Mouse (Mus musculus): ENCODE measurements around the gene Sept4. TPM values are rescaled to one million over a fixed set of nuclear protein-coding genes. Genes with fewer than 3 reads are reported as not detected.

The Sept4 gene
- polyA plus RNA-seq, 1 experiment from 2014 or later = 77.8 TPM

DNA sequence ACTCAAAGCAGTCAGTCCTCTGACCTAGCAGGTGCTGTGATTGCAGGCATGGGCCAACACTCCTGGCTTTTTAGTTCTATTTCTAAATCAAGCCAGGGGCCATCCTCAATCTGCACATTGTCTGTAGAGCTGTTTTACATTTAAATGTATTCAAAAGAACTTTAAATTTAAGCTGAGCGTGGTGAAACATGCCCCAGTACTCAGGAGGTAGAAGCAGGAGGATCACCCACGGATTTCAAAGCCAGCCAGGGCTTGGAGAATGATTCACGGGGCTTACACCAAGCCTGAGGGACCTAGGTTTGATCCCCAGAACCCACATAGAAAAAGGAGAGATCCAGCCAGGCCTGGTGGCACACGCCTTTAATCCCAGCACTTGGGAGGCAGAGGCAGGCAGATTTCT, 15.4 kb upstream of the Sept4 start:
- no peak overlapping the region for H3K9ac ChIP-seq (replicated peaks; ENCODE audit: low read length)
- no peak overlapping the region for H3K4me2 ChIP-seq (replicated peaks; ENCODE audit: low read depth, low read length)
- 86% methylated on average over 4 of the region's 4 CpGs for WGBS
- no peaks in the 10 kb centered on the region for H3K36me3 ChIP-seq (ENCODE audit: insufficient read depth, low read length)
- H3K4me1 ChIP-seq (ENCODE audit: insufficient read depth, low read length) = peaks cover 6% of the 10 kb centered on the region; the same call in 1 of the 2 replicates
- H3K27me3 ChIP-seq (ENCODE audit: insufficient read depth, low read length) = no peaks in the 10 kb centered on the region
- H3K4me3 ChIP-seq (ENCODE audit: low read length) = no peak overlapping the region
- no peak for ATAC-seq (ENCODE audit: low FRiP score, low TSS enrichment)
- H3K9me3 ChIP-seq (ENCODE audit: low read length) = no peaks in the 10 kb centered on the region
- no peak overlapping the region for H3K27ac ChIP-seq (ENCODE audit: low read length)

DNA sequence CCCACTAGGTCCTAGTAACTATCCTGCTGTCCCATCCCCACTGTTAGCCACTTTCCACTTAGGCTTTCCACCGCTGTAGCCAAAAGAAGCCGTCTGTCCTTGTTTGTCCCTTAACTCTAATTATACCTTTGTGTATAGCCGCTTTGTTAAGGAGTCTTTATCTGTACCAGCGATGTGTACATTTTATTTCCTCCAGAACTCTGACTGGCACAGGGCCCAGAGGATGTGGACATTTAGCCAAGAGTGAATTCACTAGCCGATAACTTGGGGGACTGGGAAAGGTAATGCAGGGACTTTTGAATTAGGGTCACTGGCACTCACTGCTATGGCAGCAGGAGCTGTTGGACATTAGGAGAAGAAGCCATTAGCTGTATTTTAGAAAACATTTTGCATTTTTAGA, 14.3 kb upstream of the Sept4 start:
- H3K4me3 ChIP-seq (ENCODE audit: low read length) = no peak overlapping the region
- H3K27ac ChIP-seq (ENCODE audit: low read length) = no peak overlapping the region
- 58% methylated on average over 5 of the region's 5 CpGs for WGBS
- no peak for ATAC-seq (ENCODE audit: low FRiP score, low TSS enrichment)
- no peaks in the 10 kb centered on the region for H3K27me3 ChIP-seq (ENCODE audit: insufficient read depth, low read length)
- H3K4me1 ChIP-seq (ENCODE audit: insufficient read depth, low read length) = peaks cover 6% of the 10 kb centered on the region; the same call in 1 of the 2 replicates
- H3K9ac ChIP-seq (replicated peaks; ENCODE audit: low read length) = no peak overlapping the region
- H3K36me3 ChIP-seq (ENCODE audit: insufficient read depth, low read length) = no peaks in the 10 kb centered on the region
- no peak overlapping the region for H3K4me2 ChIP-seq (replicated peaks; ENCODE audit: low read depth, low read length)
- H3K9me3 ChIP-seq (ENCODE audit: low read length) = no peaks in the 10 kb centered on the region

DNA sequence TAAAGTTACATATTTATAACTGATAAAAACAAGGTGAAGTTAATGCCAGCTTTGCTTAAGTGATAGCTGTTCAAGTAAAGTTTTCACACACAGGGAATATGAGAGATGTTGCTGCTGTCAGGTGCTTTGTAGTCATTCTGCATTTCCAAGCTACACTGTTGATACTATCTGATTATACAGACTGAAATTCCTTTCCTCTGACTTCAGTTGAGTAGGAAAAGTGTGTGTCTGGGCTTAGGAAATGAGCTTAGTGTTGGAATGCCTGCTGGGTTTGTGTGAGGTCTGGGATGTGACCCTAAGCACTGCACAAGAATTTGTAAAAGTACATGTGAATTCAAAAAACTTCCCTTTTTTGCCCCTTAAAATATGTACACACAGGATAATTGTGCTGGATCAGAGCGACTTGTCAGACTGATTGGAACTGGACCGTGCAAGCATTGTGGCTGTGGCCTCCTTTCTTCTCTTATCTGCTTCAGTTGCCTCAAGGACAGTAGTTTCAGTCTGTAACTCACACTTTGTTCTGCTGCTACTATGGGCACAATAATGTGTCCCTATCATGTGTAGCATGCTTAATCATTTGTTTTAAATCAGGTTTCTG, 13.5 kb upstream of the Sept4 start:
- Histone ChIP-seq H3K27ac (ENCODE audit: low read length) (no peak overlapping the region), H3K4me1 (ENCODE audit: insufficient read depth, low read length) (peaks cover 6% of the 10 kb centered on the region; the same call in 1 of the 2 replicates), H3K4me2 (replicated peaks; ENCODE audit: low read depth, low read length) (no peak overlapping the region), H3K9ac (replicated peaks; ENCODE audit: low read length) (no peak overlapping the region), H3K4me3 (ENCODE audit: low read length) (no peak overlapping the region), H3K27me3 (ENCODE audit: insufficient read depth, low read length) (no peaks in the 10 kb centered on the region), H3K36me3 (ENCODE audit: insufficient read depth, low read length) (no peaks in the 10 kb centered on the region), H3K9me3 (ENCODE audit: low read length) (no peaks in the 10 kb centered on the region)
- 53% methylated on average over 2 of the region's 2 CpGs for WGBS
- no peak for ATAC-seq (ENCODE audit: low FRiP score, low TSS enrichment)

DNA sequence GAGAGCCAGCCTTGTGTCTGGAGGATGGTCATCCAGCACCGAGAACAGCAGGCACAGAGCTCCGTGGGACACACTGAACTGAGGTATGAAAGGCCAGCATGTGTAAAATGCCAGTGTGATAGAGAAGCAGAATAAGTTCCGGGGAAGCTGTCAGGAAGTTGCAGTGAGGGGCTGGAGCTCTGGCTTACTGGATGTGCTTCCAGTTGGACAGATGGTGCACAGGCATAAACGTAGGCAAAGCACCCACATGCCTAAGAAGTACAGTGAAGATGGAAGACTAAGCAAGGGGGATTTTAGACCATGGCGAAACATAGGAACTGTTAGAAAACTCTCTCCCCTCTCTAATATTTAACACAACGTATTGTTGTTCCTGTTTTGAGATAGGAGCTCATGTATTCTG, 7.5 kb upstream of the Sept4 start:
- 74% methylated on average over 6 of the region's 6 CpGs for WGBS
- no peak for ATAC-seq (ENCODE audit: low FRiP score, low TSS enrichment)
- Histone ChIP-seq H3K9me3 (ENCODE audit: low read length) (no peaks in the 10 kb centered on the region), H3K9ac (replicated peaks; ENCODE audit: low read length) (no peak overlapping the region), H3K4me2 (replicated peaks; ENCODE audit: low read depth, low read length) (no peak overlapping the region), H3K4me3 (ENCODE audit: low read length) (no peak overlapping the region), H3K4me1 (ENCODE audit: insufficient read depth, low read length) (no peaks in the 10 kb centered on the region), H3K36me3 (ENCODE audit: insufficient read depth, low read length) (no peaks in the 10 kb centered on the region), H3K27ac (ENCODE audit: low read length) (no peak overlapping the region), H3K27me3 (ENCODE audit: insufficient read depth, low read length) (no peaks in the 10 kb centered on the region)

DNA sequence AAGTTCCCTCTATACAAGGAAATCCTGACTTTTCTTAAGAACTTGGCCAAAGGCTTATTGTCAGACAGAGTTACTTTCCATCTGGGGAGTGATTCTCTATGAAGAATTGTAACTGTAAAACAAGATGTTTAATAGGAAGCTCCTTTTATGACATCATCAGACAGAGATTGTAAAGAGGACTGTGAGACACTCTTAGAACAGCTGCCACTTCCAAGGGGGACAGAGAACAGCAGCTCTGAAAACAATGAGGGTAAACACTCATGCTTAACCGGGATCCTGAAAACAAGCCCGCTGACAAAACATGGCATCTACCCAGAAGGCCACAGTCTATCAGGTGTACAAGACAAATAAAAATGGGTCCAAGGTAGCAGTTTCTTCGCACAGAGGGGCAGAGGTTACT, 2.2 kb upstream of the Sept4 start, which contains the start of gene Gm11492:
Gene Gm11492, plus strand, starts transcription at position 153 of the 400 bp plus-strand sequence.
- WGBS = 70% methylated on average over 3 of the region's 3 CpGs
- Histone ChIP-seq H3K4me1 (ENCODE audit: insufficient read depth, low read length) (peaks cover 17% of the 10 kb centered on the region), H3K27ac (ENCODE audit: low read length) (no peak within 1 kb of the TSS), H3K9ac (replicated peaks; ENCODE audit: low read length) (no peak within 1 kb of the TSS), H3K36me3 (ENCODE audit: insufficient read depth, low read length) (no peaks in the 10 kb centered on the region), H3K4me3 (ENCODE audit: low read length) (no peak within 1 kb of the TSS), H3K4me2 (replicated peaks; ENCODE audit: low read depth, low read length) (no peak within 1 kb of the TSS), H3K9me3 (ENCODE audit: low read length) (no peaks in the 10 kb centered on the region), H3K27me3 (ENCODE audit: insufficient read depth, low read length) (no peaks in the 10 kb centered on the region)
- no peak for ATAC-seq (ENCODE audit: low FRiP score, low TSS enrichment)

GRCm38 (mm10) chr11:87570743-87571142, 2.0 kb downstream of the Sept4 start:
- no peak overlapping the region for H3K4me2 ChIP-seq (replicated peaks; ENCODE audit: low read depth, low read length)
- no peak overlapping the region for H3K9ac ChIP-seq (replicated peaks; ENCODE audit: low read length)
- H3K9me3 ChIP-seq (ENCODE audit: low read length) = no peaks in the 10 kb centered on the region
- H3K4me3 ChIP-seq (ENCODE audit: low read length) = no peak overlapping the region
- no peak overlapping the region for H3K27ac ChIP-seq (ENCODE audit: low read length)
- no peaks in the 10 kb centered on the region for H3K27me3 ChIP-seq (ENCODE audit: insufficient read depth, low read length)
- H3K36me3 ChIP-seq (ENCODE audit: insufficient read depth, low read length) = no peaks in the 10 kb centered on the region
- H3K4me1 ChIP-seq (ENCODE audit: insufficient read depth, low read length) = peaks cover 39% of the 10 kb centered on the region
- WGBS = 35% methylated on average over 5 of the region's 5 CpGs
- 0 out of 2 replicates have a peak, but pooled peaks have one; percentile 57 for ATAC-seq (ENCODE audit: low FRiP score, low TSS enrichment)

- no peak for ATAC-seq (ENCODE audit: low FRiP score, low TSS enrichment)
- Histone ChIP-seq H3K4me1 (ENCODE audit: insufficient read depth, low read length) (peaks cover 46% of the 10 kb centered on the region), H3K9ac (replicated peaks; ENCODE audit: low read length) (no peak overlapping the region), H3K27me3 (ENCODE audit: insufficient read depth, low read length) (no peaks in the 10 kb centered on the region), H3K4me2 (replicated peaks; ENCODE audit: low read depth, low read length) (no peak overlapping the region; the same call in 1 of the 2 replicates), H3K9me3 (ENCODE audit: low read length) (no peaks in the 10 kb centered on the region), H3K27ac (ENCODE audit: low read length) (no peak overlapping the region), H3K4me3 (ENCODE audit: low read length) (no peak overlapping the region), H3K36me3 (ENCODE audit: insufficient read depth, low read length) (no peaks in the 10 kb centered on the region)
- 96% methylated on average over 1 of the region's 1 CpGs for WGBS
Observed at GRCm38 (mm10) chr11:87571361-87571950, 2.8 kb downstream of the Sept4 start.

GRCm38 (mm10) chr11:87573751-87574150, 5.0 kb downstream of the Sept4 start:
- Histone ChIP-seq H3K27me3 (ENCODE audit: insufficient read depth, low read length) (no peaks in the 10 kb centered on the region), H3K4me2 (replicated peaks; ENCODE audit: low read depth, low read length) (no peak overlapping the region), H3K4me3 (ENCODE audit: low read length) (no peak overlapping the region), H3K27ac (ENCODE audit: low read length) (no peak overlapping the region), H3K36me3 (ENCODE audit: insufficient read depth, low read length) (no peaks in the 10 kb centered on the region), H3K9ac (replicated peaks; ENCODE audit: low read length) (no peak overlapping the region), H3K4me1 (ENCODE audit: insufficient read depth, low read length) (peaks cover 59% of the 10 kb centered on the region), H3K9me3 (ENCODE audit: low read length) (no peaks in the 10 kb centered on the region)
- WGBS = 70% methylated on average over 7 of the region's 7 CpGs
- ATAC-seq (ENCODE audit: low FRiP score, low TSS enrichment) = no peak

DNA sequence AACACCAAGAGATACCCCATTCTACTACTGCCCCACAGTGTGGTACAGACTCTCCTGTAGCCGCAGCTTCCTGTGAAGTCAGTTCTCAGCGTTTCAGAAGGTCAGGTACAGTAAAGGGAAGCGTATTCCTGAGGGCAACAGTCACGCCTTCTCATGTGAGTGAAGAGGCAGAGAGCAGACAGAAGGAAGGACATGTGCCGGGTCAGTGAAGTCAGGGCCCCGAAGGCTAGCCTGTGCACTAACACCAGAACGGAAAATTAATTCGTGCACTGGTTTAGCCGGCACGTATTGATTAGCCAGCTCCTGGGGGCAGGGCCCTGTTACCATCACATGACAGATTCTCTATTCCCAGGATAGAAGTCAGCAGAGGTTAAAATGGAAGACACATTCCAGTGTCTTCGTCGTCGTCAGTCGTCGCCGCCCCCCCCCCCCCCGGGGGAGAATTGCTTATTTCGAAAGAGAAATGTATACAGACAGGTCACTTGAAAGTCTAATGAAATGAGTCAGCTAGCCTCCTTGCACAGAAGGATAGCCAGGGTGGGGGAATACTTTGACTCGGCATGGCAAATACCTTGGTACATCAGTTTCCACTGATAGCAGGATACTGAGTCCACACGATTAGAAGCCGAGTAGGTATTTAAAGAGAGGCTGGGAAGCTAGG, 5.9 kb downstream of the Sept4 start:
- Histone ChIP-seq H3K9me3 (ENCODE audit: low read length) (no peaks in the 10 kb centered on the region), H3K4me2 (replicated peaks; ENCODE audit: low read depth, low read length) (no peak overlapping the region), H3K27me3 (ENCODE audit: insufficient read depth, low read length) (no peaks in the 10 kb centered on the region), H3K27ac (ENCODE audit: low read length) (no peak overlapping the region), H3K36me3 (ENCODE audit: insufficient read depth, low read length) (no peaks in the 10 kb centered on the region), H3K4me1 (ENCODE audit: insufficient read depth, low read length) (peaks cover 68% of the 10 kb centered on the region), H3K9ac (replicated peaks; ENCODE audit: low read length) (no peak overlapping the region), H3K4me3 (ENCODE audit: low read length) (no peak overlapping the region)
- 64% methylated on average over 21 of the region's 21 CpGs for WGBS
- ATAC-seq (ENCODE audit: low FRiP score, low TSS enrichment) = no peak

All from kidney, embryonic 16.5 days (tissue).